Mouse (Mus musculus): ENCODE data around the gene Nfatc2. TPM values are rescaled to one million over a fixed set of nuclear protein-coding genes. Genes with fewer than 3 reads are reported as not detected.

Gene Nfatc2
- polyA plus RNA-seq, 1 experiment from 2014 or later: 3.9 TPM

DNA sequence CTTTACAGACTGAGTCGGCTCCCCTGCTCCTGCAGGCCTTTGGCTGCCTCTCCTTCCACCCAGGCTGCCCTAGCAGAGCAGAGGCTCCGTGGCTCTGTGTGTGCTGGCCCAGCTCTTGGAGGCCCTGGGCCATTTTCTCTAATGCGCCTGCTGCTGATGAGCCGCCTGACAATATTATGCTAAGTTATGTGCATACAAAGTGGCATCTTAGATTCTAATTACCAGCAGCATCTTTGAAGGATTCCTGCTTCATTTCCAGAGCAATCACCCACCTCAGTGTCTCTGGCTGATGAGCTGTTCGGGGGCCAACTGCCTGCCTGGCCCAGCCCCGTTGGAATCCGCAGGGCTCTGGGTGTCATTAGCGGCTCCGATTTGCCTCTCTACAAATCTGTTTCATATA lies 24.9 kb upstream of the Nfatc2 start:
- Histone ChIP-seq H3K36me3 (no peaks in the 10 kb centered on the region), H3K9ac (no peak overlapping the region), H3K27me3 (replicated peaks) (no peaks in the 10 kb centered on the region), H3K4me1 (no peaks in the 10 kb centered on the region), H3K27ac (no peak overlapping the region), H3K9me3 (no peaks in the 10 kb centered on the region), H3K4me3 (replicated peaks) (no peak overlapping the region), H3K4me2 (no peak overlapping the region)
- 84% methylated on average over 9 of the region's 9 CpGs for WGBS
- no peak for ATAC-seq (ENCODE audit: insufficient read depth, low FRiP score, low read depth)

DNA sequence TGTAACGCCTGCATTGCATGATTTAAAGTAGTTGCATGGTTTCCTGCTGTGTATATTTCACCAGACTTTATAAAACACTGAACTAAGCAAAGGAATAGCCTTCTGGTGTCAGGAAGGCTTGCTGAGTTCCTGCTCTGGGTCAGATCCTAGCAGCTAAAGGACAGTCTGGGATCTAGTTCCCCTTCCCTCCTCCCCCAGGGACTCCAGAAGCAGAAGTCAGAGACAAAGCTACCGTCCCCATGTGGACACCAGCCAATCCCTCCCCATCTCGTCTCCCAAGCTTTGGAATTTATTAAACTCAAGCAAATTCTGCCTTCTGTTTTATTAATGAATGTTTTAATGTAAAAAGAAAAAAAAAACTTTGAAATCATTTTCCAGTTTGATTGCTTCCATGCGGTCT lies 23.6 kb upstream of the Nfatc2 start:
- no peaks in the 10 kb centered on the region for H3K4me1 ChIP-seq
- H3K9me3 ChIP-seq: no peaks in the 10 kb centered on the region
- no peaks in the 10 kb centered on the region for H3K36me3 ChIP-seq
- H3K4me3 ChIP-seq (replicated peaks): no peak overlapping the region
- H3K9ac ChIP-seq: no peak overlapping the region
- ATAC-seq (ENCODE audit: insufficient read depth, low FRiP score, low read depth): no peak
- H3K27ac ChIP-seq: no peak overlapping the region
- H3K27me3 ChIP-seq (replicated peaks): no peaks in the 10 kb centered on the region
- H3K4me2 ChIP-seq: no peak overlapping the region
- 48% methylated on average over 4 of the region's 4 CpGs for WGBS

- no peaks in the 10 kb centered on the region for H3K36me3 ChIP-seq
- 75% methylated on average over 11 of the region's 11 CpGs for WGBS
- H3K27me3 ChIP-seq (replicated peaks): no peaks in the 10 kb centered on the region
- H3K9me3 ChIP-seq: no peaks in the 10 kb centered on the region
- H3K4me3 ChIP-seq (replicated peaks): no peak overlapping the region
- no peak for ATAC-seq (ENCODE audit: insufficient read depth, low FRiP score, low read depth)
- H3K9ac ChIP-seq: no peak overlapping the region
- no peaks in the 10 kb centered on the region for H3K4me1 ChIP-seq
- H3K4me2 ChIP-seq: no peak overlapping the region
- H3K27ac ChIP-seq: no peak overlapping the region
Measured at GRCm38 (mm10) chr2:168621111-168621802, 19.8 kb upstream of the Nfatc2 start.

GRCm38 (mm10) chr2:168618205-168618717 lies 16.8 kb upstream of the Nfatc2 start:
- H3K9ac ChIP-seq: no peak overlapping the region
- H3K9me3 ChIP-seq: no peaks in the 10 kb centered on the region
- H3K27me3 ChIP-seq (replicated peaks): no peaks in the 10 kb centered on the region
- no peak overlapping the region for H3K27ac ChIP-seq
- no peaks in the 10 kb centered on the region for H3K36me3 ChIP-seq
- H3K4me1 ChIP-seq: peaks cover 18% of the 10 kb centered on the region
- ATAC-seq (ENCODE audit: insufficient read depth, low FRiP score, low read depth): no peak
- no peak overlapping the region for H3K4me3 ChIP-seq (replicated peaks)
- no peak overlapping the region for H3K4me2 ChIP-seq
- WGBS: 54% methylated on average over 15 of the region's 15 CpGs

GRCm38 (mm10) chr2:168615160-168615559 lies 13.7 kb upstream of the Nfatc2 start:
- WGBS: 69% methylated on average over 3 of the region's 3 CpGs
- no peak overlapping the region for H3K4me2 ChIP-seq
- H3K36me3 ChIP-seq: no peaks in the 10 kb centered on the region
- peaks cover 19% of the 10 kb centered on the region for H3K4me1 ChIP-seq
- ATAC-seq (ENCODE audit: insufficient read depth, low FRiP score, low read depth): no peak
- H3K9ac ChIP-seq: no peak overlapping the region
- H3K27me3 ChIP-seq (replicated peaks): no peaks in the 10 kb centered on the region
- no peaks in the 10 kb centered on the region for H3K9me3 ChIP-seq
- H3K4me3 ChIP-seq (replicated peaks): no peak overlapping the region
- no peak overlapping the region for H3K27ac ChIP-seq

DNA sequence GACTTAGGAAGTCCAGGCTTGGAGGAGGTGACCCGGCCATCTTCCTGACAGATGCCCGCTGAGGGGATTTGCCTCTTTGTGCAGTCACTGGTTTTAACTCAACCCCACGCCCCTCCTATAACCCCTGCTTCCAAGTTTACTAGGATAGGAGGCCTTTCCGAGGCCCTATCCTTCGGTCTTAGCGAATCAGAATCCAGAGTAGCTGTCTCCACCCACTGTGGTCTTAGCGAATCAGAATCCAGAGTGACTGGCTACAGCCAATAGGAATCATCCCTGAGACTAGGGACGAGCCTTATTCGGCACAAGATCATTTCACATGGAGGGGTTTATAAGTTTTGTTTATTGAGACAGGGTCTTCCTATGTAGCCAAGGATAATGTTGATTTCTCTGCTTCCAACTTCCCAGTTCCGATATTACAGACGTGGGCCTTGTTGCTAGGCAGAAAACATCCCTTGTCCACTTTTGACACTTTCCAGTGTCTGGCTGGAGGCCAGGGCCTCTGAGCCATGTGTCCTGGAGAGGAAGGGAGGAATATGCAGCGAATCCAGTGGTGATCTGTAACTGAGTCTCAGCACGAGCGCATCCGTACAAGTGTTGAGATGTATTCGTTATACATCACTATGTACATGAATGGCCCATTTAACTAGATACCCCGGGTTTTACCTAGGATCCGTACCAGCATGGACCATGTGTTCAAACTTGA lies 12.9 kb upstream of the Nfatc2 start:
- Histone ChIP-seq H3K4me2 (no peak overlapping the region), H3K9ac (no peak overlapping the region), H3K27ac (no peak overlapping the region; the same call in 1 of the 2 replicates), H3K36me3 (no peaks in the 10 kb centered on the region), H3K9me3 (no peaks in the 10 kb centered on the region), H3K27me3 (replicated peaks) (no peaks in the 10 kb centered on the region), H3K4me3 (replicated peaks) (no peak overlapping the region), H3K4me1 (peaks cover 19% of the 10 kb centered on the region)
- WGBS: 62% methylated on average over 18 of the region's 18 CpGs
- no peak for ATAC-seq (ENCODE audit: insufficient read depth, low FRiP score, low read depth)

- Histone ChIP-seq H3K9me3 (no peaks in the 10 kb centered on the region), H3K9ac (no peak overlapping the region), H3K4me1 (peaks cover 19% of the 10 kb centered on the region), H3K27ac (no peak overlapping the region), H3K27me3 (replicated peaks) (no peaks in the 10 kb centered on the region), H3K36me3 (no peaks in the 10 kb centered on the region), H3K4me2 (no peak overlapping the region), H3K4me3 (replicated peaks) (no peak overlapping the region)
- 0 out of 2 replicates have a peak, but pooled peaks have one; percentile 61 for ATAC-seq (ENCODE audit: insufficient read depth, low FRiP score, low read depth)
- WGBS: 49% methylated on average over 13 of the region's 13 CpGs
Measured at GRCm38 (mm10) chr2:168613092-168613880, 11.8 kb upstream of the Nfatc2 start.

GRCm38 (mm10) chr2:168610941-168611340 lies 9.5 kb upstream of the Nfatc2 start:
- Histone ChIP-seq H3K36me3 (no peaks in the 10 kb centered on the region), H3K9me3 (no peaks in the 10 kb centered on the region)
- 64% methylated on average over 3 of the region's 3 CpGs for WGBS

DNA sequence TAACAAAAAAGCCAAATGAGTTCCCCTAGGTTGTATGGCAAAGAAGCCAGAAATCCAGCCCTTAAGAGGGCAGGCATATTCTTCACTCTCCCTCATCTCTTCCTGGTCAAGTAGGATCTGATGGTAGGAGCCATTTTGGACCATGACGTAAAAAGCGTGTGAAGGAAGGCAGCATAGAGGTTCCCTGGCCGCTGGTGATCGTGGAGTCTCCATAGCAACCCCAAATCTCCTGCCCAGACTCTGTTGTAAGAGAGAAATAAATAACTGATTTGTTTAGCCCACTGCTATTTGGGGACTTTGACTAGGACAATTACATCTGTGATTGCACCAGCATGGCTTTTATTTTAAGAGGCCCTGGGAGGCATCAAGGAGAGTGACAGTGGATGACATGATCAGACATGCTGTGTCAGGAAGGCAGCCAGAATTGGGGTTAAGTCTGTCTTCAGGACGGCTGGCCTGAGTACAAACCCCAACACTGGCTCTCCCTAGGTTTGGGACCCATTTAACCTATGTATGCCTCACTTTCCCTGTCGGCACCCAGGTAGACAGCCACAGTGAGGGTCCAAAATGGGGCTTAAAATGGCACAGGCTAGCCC lies 8.3 kb upstream of the Nfatc2 start:
- no peak for ATAC-seq (ENCODE audit: insufficient read depth, low FRiP score, low read depth)

More at GRCm38 (mm10) chr2:168610941-168611340, 9.5 kb upstream of the Nfatc2 start:
- no peak for ATAC-seq (ENCODE audit: insufficient read depth, low FRiP score, low read depth)
- Histone ChIP-seq H3K4me1 (peaks cover 19% of the 10 kb centered on the region), H3K4me2 (no peak overlapping the region), H3K27me3 (replicated peaks) (no peaks in the 10 kb centered on the region), H3K9ac (no peak overlapping the region), H3K27ac (no peak overlapping the region), H3K4me3 (replicated peaks) (no peak overlapping the region)

GRCm38 (mm10) chr2:168608125-168608564 lies 6.7 kb upstream of the Nfatc2 start:
- H3K36me3 ChIP-seq: no peaks in the 10 kb centered on the region
- H3K27me3 ChIP-seq (replicated peaks): no peaks in the 10 kb centered on the region
- no peak overlapping the region for H3K4me2 ChIP-seq
- no peaks in the 10 kb centered on the region for H3K9me3 ChIP-seq
- 0 out of 2 replicates have a peak, but pooled peaks cover 10% of the 10 kb centered on the region for H3K4me1 ChIP-seq
- H3K9ac ChIP-seq: no peak overlapping the region
- 60% methylated on average over 9 of the region's 9 CpGs for WGBS
- H3K4me3 ChIP-seq (replicated peaks): no peak overlapping the region
- H3K27ac ChIP-seq: no peak overlapping the region
- no peak for ATAC-seq (ENCODE audit: insufficient read depth, low FRiP score, low read depth)

More for the DNA sequence above, 8.3 kb upstream of the Nfatc2 start:
- no peak overlapping the region for H3K4me3 ChIP-seq (replicated peaks)
- no peak overlapping the region for H3K27ac ChIP-seq
- WGBS: 66% methylated on average over 6 of the region's 6 CpGs
- H3K36me3 ChIP-seq: no peaks in the 10 kb centered on the region
- H3K9me3 ChIP-seq: no peaks in the 10 kb centered on the region
- peaks cover 16% of the 10 kb centered on the region for H3K4me1 ChIP-seq
- H3K27me3 ChIP-seq (replicated peaks): no peaks in the 10 kb centered on the region
- H3K4me2 ChIP-seq: no peak overlapping the region
- H3K9ac ChIP-seq: no peak overlapping the region

GRCm38 (mm10) chr2:168604655-168605070 lies 3.2 kb upstream of the Nfatc2 start:
- peaks cover 25% of the 10 kb centered on the region for H3K4me1 ChIP-seq
- H3K27ac ChIP-seq: no peak overlapping the region
- 27% methylated on average over 16 of the region's 16 CpGs for WGBS
- no peak overlapping the region for H3K4me3 ChIP-seq (replicated peaks)
- peaks cover 26% of the 10 kb centered on the region for H3K27me3 ChIP-seq (replicated peaks)
- H3K36me3 ChIP-seq: no peaks in the 10 kb centered on the region
- H3K4me2 ChIP-seq: no peak overlapping the region
- H3K9me3 ChIP-seq: no peaks in the 10 kb centered on the region
- no peak overlapping the region for H3K9ac ChIP-seq
- no peak for ATAC-seq (ENCODE audit: insufficient read depth, low FRiP score, low read depth)

Data from stomach, embryonic 15.5 days (tissue).